Mouse (Mus musculus) stomach, postnatal 0 days (tissue): Measurements from ENCODE around the gene Naa10. TPM values are rescaled to one million over a fixed set of nuclear protein-coding genes. Genes with fewer than 3 reads are reported as not detected.
A peak's percentile ranks its signal among the peaks of the same experiment; 100 is the strongest.

Experiments
- ATAC-seq: fragments of 200-750 bp; cut with Nextera tagmentation; 2 replicates; pipeline ENCODE4 v1.8.0; 2017; ENCODE audit not compliant: low FRiP score, low TSS enrichment
- DNase-seq: peaks from one replicate; pipeline ENCODE4 v3.0.0-alpha.2; 2016; ENCODE audit warnings: low spot score
- H3K27ac ChIP-seq: fragments of 300-500 bp; sonication (generic); replicated peaks from 2 replicates; pipeline ENCODE4 v1.5.1; 2014; ENCODE audit warnings: mild to moderate bottlenecking, control low read depth
- H3K27me3 ChIP-seq: fragments of 300-500 bp; sonication (generic); 2 replicates; pipeline ENCODE4 v1.6.1; 2014; ENCODE audit warnings: low read length; ENCODE audit not compliant: control insufficient read depth, insufficient read depth
- H3K36me3 ChIP-seq: fragments of 300-500 bp; sonication (generic); 2 replicates; pipeline ENCODE4 v1.6.1; 2014; ENCODE audit warnings: low read length, mixed read lengths; ENCODE audit not compliant: control insufficient read depth, insufficient read depth
- H3K4me1 ChIP-seq: fragments of 300-500 bp; sonication (generic); replicated peaks from 2 replicates; pipeline ENCODE4 v1.6.1; 2014; ENCODE audit warnings: antibody characterized with exemption; ENCODE audit not compliant: control insufficient read depth, insufficient read depth
- H3K4me2 ChIP-seq: fragments of 300-500 bp; sonication (generic); replicated peaks from 2 replicates; pipeline ENCODE4 v1.6.1; 2014; ENCODE audit warnings: low read depth, mild to moderate bottlenecking, control low read depth, moderate library complexity
- H3K4me3 ChIP-seq: fragments of 300-500 bp; sonication (generic); 2 replicates; pipeline ENCODE4 v1.5.1; 2014; ENCODE audit warnings: low read depth, low read length, control low read depth
- H3K9ac ChIP-seq: fragments of 300-500 bp; sonication (generic); 2 replicates; pipeline ENCODE4 v1.6.1; 2014; ENCODE audit warnings: mild to moderate bottlenecking, low read length, control low read depth, mixed read lengths
- H3K9me3 ChIP-seq: fragments of 300-500 bp; sonication (generic); 2 replicates; pipeline ENCODE4 v1.6.1; 2016; ENCODE audit warnings: low read length; ENCODE audit not compliant: control insufficient read depth
- CTCF ChIP-seq: IDR thresholded peaks from 2 replicates; pipeline ENCODE4 v1.5.1; 2016; ENCODE audit warnings: antibody characterized with exemption, low read depth, mild to moderate bottlenecking, moderate library complexity
- EP300 ChIP-seq: optimal IDR thresholded peaks from 2 replicates; pipeline ENCODE3; 2016; ENCODE audit warnings: antibody characterized with exemption
- WGBS: fragments of 180-500 bp; shearing (Covaris S2); extraction: QIAGEN DNeasy Blood & Tissue Kit; methylation state at CpG from one replicate; pipeline ENCODE4 v1.1.7; 2014; 5-methylcytosine and 5-hydroxymethylcytosine counted together
- polyA plus RNA-seq: library from polyadenylated mRNA; unstranded; fragments of >200 nt; fragmentation: Nextera tagmentation; extraction: Ambion mirVana; gene quantifications from 2 replicates; pipeline ENCODE4 v1.2.1, GENCODE M21; 2015

The Naa10 gene
- polyA plus RNA-seq, 1 experiment from 2014 or later, result 82.6 TPM

- Histone ChIP-seq H3K9ac (peak overlapping the region; percentile 47; the same call in 1 of the 2 replicates), H3K36me3 (peaks cover 2% of the 10 kb centered on the region; the same call in 1 of the 2 replicates), H3K27me3 (no peaks in the 10 kb centered on the region), H3K4me1 (no peaks in the 10 kb centered on the region), H3K9me3 (no peaks in the 10 kb centered on the region), H3K4me3 (peak overlapping the region; percentile 49), H3K4me2 (peak overlapping the region; percentile 59), H3K27ac (no peak overlapping the region)
- ATAC-seq (no peak), DNase-seq (no peak)
- WGBS, result 69% methylated on average over 8 of the region's 8 CpGs
- TF ChIP-seq CTCF (no peak), EP300 (no peak)
Observed at GRCm38 (mm10) chrX:73922550-73922882, 772 bp upstream of the Naa10 start.

GRCm38 (mm10) chrX:73921285-73921822 lies 390 bp downstream of the Naa10 start:
- DNase-seq (peak; percentile 16), ATAC-seq (peak; percentile 54)
- 23% methylated on average over 33 of the region's 34 CpGs for WGBS
- Histone ChIP-seq H3K9ac (peak overlapping the region; percentile 60), H3K4me3 (peak overlapping the region; percentile 49), H3K27me3 (no peaks in the 10 kb centered on the region), H3K9me3 (no peaks in the 10 kb centered on the region), H3K4me1 (no peaks in the 10 kb centered on the region), H3K36me3 (peaks cover 2% of the 10 kb centered on the region; the same call in 1 of the 2 replicates), H3K27ac (peak overlapping the region; percentile 69), H3K4me2 (peak overlapping the region; percentile 59)
- no peak for TF ChIP-seq EP300
- TF ChIP-seq CTCF, result no peak

- Histone ChIP-seq H3K9me3 (no peaks in the 10 kb centered on the region), H3K27ac (no peak overlapping the region), H3K9ac (no peak overlapping the region), H3K4me2 (no peak overlapping the region), H3K4me1 (no peaks in the 10 kb centered on the region), H3K36me3 (peaks cover 2% of the 10 kb centered on the region; the same call in 1 of the 2 replicates), H3K4me3 (no peak overlapping the region), H3K27me3 (no peaks in the 10 kb centered on the region)
- ATAC-seq (no peak), DNase-seq (no peak)
- WGBS, result 84% methylated on average over 5 of the region's 5 CpGs
- TF ChIP-seq EP300 (no peak), CTCF (no peak)
Observed at GRCm38 (mm10) chrX:73918631-73919030, 3.1 kb downstream of the Naa10 start.

GRCm38 (mm10) chrX:73916945-73917344 lies 4.8 kb downstream of the Naa10 start:
- no peaks in the 10 kb centered on the region for H3K4me1 ChIP-seq
- no peak overlapping the region for H3K4me2 ChIP-seq
- DNase-seq (no peak), ATAC-seq (no peak)
- peaks cover 2% of the 10 kb centered on the region; the same call in 1 of the 2 replicates for H3K36me3 ChIP-seq
- no peaks in the 10 kb centered on the region for H3K27me3 ChIP-seq
- 86% methylated on average over 8 of the region's 8 CpGs for WGBS
- H3K4me3 ChIP-seq, result no peak overlapping the region
- no peaks in the 10 kb centered on the region for H3K9me3 ChIP-seq
- H3K27ac ChIP-seq, result no peak overlapping the region
- H3K9ac ChIP-seq, result no peak overlapping the region
- no peak for TF ChIP-seq EP300
- TF ChIP-seq CTCF, result no peak

GRCm38 (mm10) chrX:73914827-73915703 lies 6.7 kb downstream of the Naa10 start:
- Histone ChIP-seq H3K9me3 (no peaks in the 10 kb centered on the region), H3K27ac (peak overlapping the region; percentile 74), H3K27me3 (no peaks in the 10 kb centered on the region), H3K36me3 (peaks cover 2% of the 10 kb centered on the region; the same call in 1 of the 2 replicates), H3K4me1 (no peaks in the 10 kb centered on the region), H3K4me2 (peak overlapping the region; percentile 35), H3K9ac (no peak overlapping the region), H3K4me3 (no peak overlapping the region)
- 24% methylated on average over 31 of the region's 31 CpGs for WGBS
- TF ChIP-seq CTCF (peak; percentile 69), EP300 (no peak)
- ATAC-seq, result peak; percentile 97
- DNase-seq, result peak; percentile 90

GRCm38 (mm10) chrX:73911588-73911987 lies 10.2 kb downstream of the Naa10 start:
- DNase-seq (no peak), ATAC-seq (no peak)
- H3K4me3 ChIP-seq, result no peak overlapping the region
- H3K27ac ChIP-seq, result no peak overlapping the region
- no peak overlapping the region for H3K9ac ChIP-seq
- 66% methylated on average over 2 of the region's 2 CpGs for WGBS
- TF ChIP-seq EP300 (no peak), CTCF (no peak)
- no peaks in the 10 kb centered on the region for H3K27me3 ChIP-seq
- H3K4me1 ChIP-seq, result no peaks in the 10 kb centered on the region
- H3K4me2 ChIP-seq, result no peak overlapping the region; the same call in 1 of the 2 replicates
- no peaks in the 10 kb centered on the region for H3K9me3 ChIP-seq
- H3K36me3 ChIP-seq, result no peaks in the 10 kb centered on the region
